Mouse (Mus musculus) hindbrain, embryonic 12.5 days (tissue): ENCODE measurements at regions not wholly inside any gene's neighbourhood (a gene's known extent, or its start where the extent isn't known, plus 50 kb on each side); places are given as distances from the start of the nearest gene placed in this dataset.
"Not testable (repeated sequence)": the region's sequence is repeated elsewhere in the genome, so short reads cannot be mapped to it uniquely, and the experiment has no call there.

Experiments used
- ATAC-seq: fragments of 200-750 bp; cut with Nextera tagmentation; 2 replicates; pipeline ENCODE4 v1.8.0; 2017; ENCODE audit warnings: moderate TSS enrichment; ENCODE audit not compliant: low FRiP score
- H3K27ac ChIP-seq: fragments of 300-500 bp; sonication (generic); 2 replicates; pipeline ENCODE4 v1.5.1; 2016; ENCODE audit warnings: mild to moderate bottlenecking
- H3K27me3 ChIP-seq: fragments of 300-500 bp; sonication (generic); 2 replicates; pipeline ENCODE4 v1.6.1; 2016; ENCODE audit warnings: mild to moderate bottlenecking
- H3K36me3 ChIP-seq: fragments of 300-500 bp; sonication (generic); 2 replicates; pipeline ENCODE4 v1.6.1; 2016; ENCODE audit warnings: mild to moderate bottlenecking
- H3K4me1 ChIP-seq: fragments of 300-500 bp; sonication (generic); 2 replicates; pipeline ENCODE4 v1.6.1; 2016
- H3K4me2 ChIP-seq: fragments of 300-500 bp; sonication (generic); replicated peaks from 2 replicates; pipeline ENCODE4 v1.6.1; 2016; ENCODE audit warnings: mild to moderate bottlenecking
- H3K4me3 ChIP-seq: fragments of 300-500 bp; sonication (generic); 2 replicates; pipeline ENCODE4 v1.5.1; 2016; ENCODE audit warnings: mild to moderate bottlenecking
- H3K9ac ChIP-seq: fragments of 300-500 bp; sonication (generic); 2 replicates; pipeline ENCODE4 v1.6.1; 2016; ENCODE audit warnings: mild to moderate bottlenecking, moderate library complexity
- H3K9me3 ChIP-seq: fragments of 300-500 bp; sonication (generic); replicated peaks from 2 replicates; pipeline ENCODE4 v1.6.1; 2016; ENCODE audit warnings: mild to moderate bottlenecking
- WGBS: fragments of 180-500 bp; shearing (Covaris S2); methylation state at CpG from one replicate; pipeline ENCODE4 v1.1.7; 2016; 5-methylcytosine and 5-hydroxymethylcytosine counted together

GRCm38 (mm10) chr6:12835079-12835478 is 85.9 kb upstream of the Thsd7a start:
- 58% methylated on average over 3 of the region's 3 CpGs for WGBS
- not testable (repeated sequence) for ATAC-seq, H3K9me3 ChIP-seq, H3K36me3 ChIP-seq, H3K9ac ChIP-seq, H3K4me2 ChIP-seq, H3K4me1 ChIP-seq, H3K4me3 ChIP-seq, H3K27ac ChIP-seq, H3K27me3 ChIP-seq

- H3K9me3 ChIP-seq, result 0 out of 2 replicates have a peak, but pooled peaks cover 7% of the 10 kb centered on the region
- no peak overlapping the region for H3K27ac ChIP-seq
- peaks cover 3% of the 10 kb centered on the region; the same call in 1 of the 2 replicates for H3K4me1 ChIP-seq
- H3K36me3 ChIP-seq, result no peaks in the 10 kb centered on the region
- H3K9ac ChIP-seq, result no peak overlapping the region
- 44% methylated on average over 5 of the region's 5 CpGs for WGBS
- H3K27me3 ChIP-seq, result no peaks in the 10 kb centered on the region
- H3K4me2 ChIP-seq, result no peak overlapping the region
- peak; percentile 67 for ATAC-seq
- no peak overlapping the region for H3K4me3 ChIP-seq
These were observed 84.1 kb upstream of the Thsd7a start for GRCm38 (mm10) chr6:12833358-12833757.

- Histone ChIP-seq H3K9me3 (0 out of 2 replicates have a peak, but pooled peaks cover 7% of the 10 kb centered on the region), H3K36me3 (no peaks in the 10 kb centered on the region), H3K4me3 (no peak overlapping the region), H3K4me1 (peaks cover 3% of the 10 kb centered on the region; the same call in 1 of the 2 replicates), H3K27ac (no peak overlapping the region), H3K9ac (no peak overlapping the region), H3K4me2 (no peak overlapping the region), H3K27me3 (no peaks in the 10 kb centered on the region)
- no peak for ATAC-seq
These were observed 82.7 kb upstream of the Thsd7a start for GRCm38 (mm10) chr6:12831916-12832315.

GRCm38 (mm10) chr6:12831485-12831884 is 82.3 kb upstream of the Thsd7a start:
- H3K4me2 ChIP-seq, result no peak overlapping the region
- peaks cover 3% of the 10 kb centered on the region; the same call in 1 of the 2 replicates for H3K4me1 ChIP-seq
- no peaks in the 10 kb centered on the region for H3K36me3 ChIP-seq
- H3K9ac ChIP-seq, result no peak overlapping the region
- no peak for ATAC-seq
- no peaks in the 10 kb centered on the region for H3K27me3 ChIP-seq
- no peak overlapping the region for H3K4me3 ChIP-seq
- WGBS, result 89% methylated on average over 2 of the region's 2 CpGs
- H3K9me3 ChIP-seq, result 0 out of 2 replicates have a peak, but pooled peaks cover 7% of the 10 kb centered on the region
- no peak overlapping the region for H3K27ac ChIP-seq

- Histone ChIP-seq H3K27me3 (no peaks in the 10 kb centered on the region), H3K4me2 (no peak overlapping the region), H3K36me3 (no peaks in the 10 kb centered on the region), H3K9me3 (0 out of 2 replicates have a peak, but pooled peaks cover 7% of the 10 kb centered on the region), H3K27ac (no peak overlapping the region), H3K4me1 (no peaks in the 10 kb centered on the region), H3K9ac (no peak overlapping the region), H3K4me3 (no peak overlapping the region)
- 69% methylated on average over 4 of the region's 4 CpGs for WGBS
- ATAC-seq, result no peak
These were observed 78.5 kb upstream of the Thsd7a start for GRCm38 (mm10) chr6:12827745-12828144.

GRCm38 (mm10) chr6:12814972-12815770 is 66.0 kb upstream of the Thsd7a start:
- Histone ChIP-seq H3K36me3 (no peaks in the 10 kb centered on the region), H3K4me1 (no peaks in the 10 kb centered on the region), H3K27me3 (no peaks in the 10 kb centered on the region), H3K27ac (no peak overlapping the region), H3K4me2 (no peak overlapping the region), H3K9me3 (no peaks in the 10 kb centered on the region), H3K9ac (no peak overlapping the region), H3K4me3 (no peak overlapping the region)
- ATAC-seq, result no peak
- WGBS, result 48% methylated on average over 4 of the region's 4 CpGs

GRCm38 (mm10) chr6:12813781-12814180 is 64.6 kb upstream of the Thsd7a start:
- H3K27me3 ChIP-seq, H3K36me3 ChIP-seq, H3K4me1 ChIP-seq, H3K9ac ChIP-seq, H3K4me2 ChIP-seq, H3K27ac ChIP-seq, H3K4me3 ChIP-seq, ATAC-seq, H3K9me3 ChIP-seq: not testable (repeated sequence)
- WGBS, result 77% methylated on average over 5 of the region's 5 CpGs

- Histone ChIP-seq H3K27ac (no peak overlapping the region), H3K4me1 (0 out of 2 replicates have a peak, but pooled peaks cover 2% of the 10 kb centered on the region), H3K9me3 (no peaks in the 10 kb centered on the region), H3K4me3 (no peak overlapping the region), H3K9ac (no peak overlapping the region), H3K4me2 (no peak overlapping the region), H3K27me3 (no peaks in the 10 kb centered on the region), H3K36me3 (no peaks in the 10 kb centered on the region)
- ATAC-seq, result no peak
- whole genome bisulfite sequencing, result 91% methylated on average over 1 of the region's 1 CpGs
These were observed 63.3 kb upstream of the Thsd7a start for GRCm38 (mm10) chr6:12812467-12812866.

GRCm38 (mm10) chr6:12812036-12812435 is 62.8 kb upstream of the Thsd7a start:
- no peaks in the 10 kb centered on the region for H3K36me3 ChIP-seq
- no peak overlapping the region for H3K4me3 ChIP-seq
- WGBS, result 84% methylated on average over 1 of the region's 1 CpGs
- H3K4me2 ChIP-seq, result no peak overlapping the region
- ATAC-seq, result no peak
- no peak overlapping the region for H3K27ac ChIP-seq
- 0 out of 2 replicates have a peak, but pooled peaks cover 2% of the 10 kb centered on the region for H3K4me1 ChIP-seq
- H3K9me3 ChIP-seq, result no peaks in the 10 kb centered on the region
- H3K9ac ChIP-seq, result no peak overlapping the region
- no peaks in the 10 kb centered on the region for H3K27me3 ChIP-seq

- no peak overlapping the region for H3K9ac ChIP-seq
- H3K4me3 ChIP-seq, result no peak overlapping the region
- H3K4me1 ChIP-seq, result 0 out of 2 replicates have a peak, but pooled peaks cover 2% of the 10 kb centered on the region
- peak; percentile 61 for ATAC-seq
- H3K36me3 ChIP-seq, result no peaks in the 10 kb centered on the region
- peak overlapping the region; percentile 44; the same call in 1 of the 2 replicates for H3K27ac ChIP-seq
- no peak overlapping the region for H3K4me2 ChIP-seq
- H3K27me3 ChIP-seq, result no peaks in the 10 kb centered on the region
- H3K9me3 ChIP-seq, result no peaks in the 10 kb centered on the region
- WGBS, result 49% methylated on average over 5 of the region's 5 CpGs
These were observed 60.4 kb upstream of the Thsd7a start for GRCm38 (mm10) chr6:12809601-12810000.
